Mouse (Mus musculus) brown adipose tissue, adult 24 weeks (tissue): ENCODE measurements at regions not wholly inside any gene's neighbourhood (a gene's known extent, or its start where the extent isn't known, plus 50 kb on each side); places are given as distances from the start of the nearest gene placed in this dataset.

Source experiments
- H3K27ac ChIP-seq: fragments of 200-500 bp; replicated peaks from 2 replicates; pipeline ENCODE4 v1.5.1; 2012; ENCODE audit warnings: low read depth, mild to moderate bottlenecking, low read length
- H3K4me1 ChIP-seq: fragments of 200-500 bp; 2 replicates; pipeline ENCODE4 v1.6.1; 2012; ENCODE audit warnings: low read length, mixed read lengths; ENCODE audit not compliant: control insufficient read depth, insufficient read depth, insufficient read length
- H3K4me3 ChIP-seq: fragments of 200-500 bp; 2 replicates; pipeline ENCODE4 v1.5.1; 2012; ENCODE audit warnings: low read depth, mild to moderate bottlenecking, low read length, moderate library complexity; ENCODE audit not compliant: insufficient read depth

DNA sequence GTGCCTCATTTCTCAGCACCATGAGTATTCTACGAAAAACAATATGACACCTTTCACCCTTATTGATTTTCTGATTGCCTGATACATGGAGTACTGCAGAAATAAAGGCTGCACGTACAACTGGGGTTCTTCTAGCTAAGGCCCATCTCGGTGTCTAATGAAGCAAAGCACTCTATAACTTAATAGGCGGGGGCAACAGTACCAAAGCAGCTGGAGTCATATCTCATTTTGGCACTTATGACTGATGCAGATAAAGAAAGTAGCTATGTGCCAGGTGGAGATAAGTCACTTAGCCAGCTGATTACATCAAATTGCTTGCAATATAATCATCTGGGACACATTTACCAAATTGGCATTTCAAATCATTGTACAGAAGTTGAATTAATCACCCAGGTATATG lies 73.0 kb upstream of the Lin7a start:
- no peaks in the 10 kb centered on the region for H3K4me1 ChIP-seq
- no peak overlapping the region for H3K4me3 ChIP-seq
- no peak overlapping the region for H3K27ac ChIP-seq

DNA sequence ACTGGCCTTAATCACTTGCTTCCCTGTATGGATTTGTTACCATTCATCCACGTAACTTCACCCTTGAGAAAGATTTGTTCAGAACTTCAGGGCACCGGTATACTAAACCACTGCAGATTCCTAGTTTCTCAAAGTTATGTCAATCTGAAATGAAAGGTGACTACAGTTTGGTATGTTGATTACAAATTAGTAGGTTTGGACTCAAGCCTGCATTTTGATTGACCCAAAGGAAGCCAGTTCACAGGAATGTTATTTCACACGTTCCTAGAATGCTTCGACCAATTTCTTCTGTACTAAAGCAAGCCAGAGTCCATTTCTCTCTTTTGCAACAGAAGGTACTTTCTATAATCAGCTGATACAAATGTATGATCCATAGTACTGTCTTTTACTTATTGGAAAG lies 70.4 kb upstream of the Lin7a start:
- Histone ChIP-seq H3K4me3 (no peak overlapping the region), H3K27ac (no peak overlapping the region), H3K4me1 (no peaks in the 10 kb centered on the region)

DNA sequence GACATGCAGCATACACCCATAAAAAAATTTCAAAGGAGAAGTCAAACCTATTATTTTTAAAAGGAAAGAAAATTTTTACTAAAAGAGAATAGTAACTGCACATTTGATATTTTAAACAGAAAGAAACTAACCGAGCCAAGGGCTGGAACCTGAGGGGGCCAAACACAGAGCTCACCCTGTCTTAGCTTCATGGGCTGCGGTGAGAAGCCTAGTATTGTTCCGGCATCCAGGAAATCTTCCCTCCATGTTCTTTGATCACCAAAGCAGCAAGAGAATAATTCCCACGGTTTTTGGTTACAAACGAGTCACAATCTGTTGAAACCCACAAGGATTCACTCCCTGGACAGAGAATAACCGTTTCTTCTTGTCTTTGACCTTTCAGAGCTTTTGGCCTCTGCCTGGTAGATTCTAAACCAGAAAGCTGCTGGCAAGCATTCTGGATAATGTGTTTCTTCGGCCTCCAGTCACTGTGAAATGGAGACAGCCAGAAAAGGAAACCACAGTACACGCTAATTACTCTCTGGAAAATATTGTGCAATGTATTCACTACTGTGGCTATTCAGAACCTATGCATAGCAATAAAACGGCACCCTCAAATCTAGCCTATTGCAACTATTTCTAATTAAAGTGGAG lies 66.3 kb upstream of the Lin7a start:
- H3K4me3 ChIP-seq = peak overlapping the region; percentile 5; the same call in 1 of the 2 replicates
- no peaks in the 10 kb centered on the region for H3K4me1 ChIP-seq
- H3K27ac ChIP-seq = no peak overlapping the region

DNA sequence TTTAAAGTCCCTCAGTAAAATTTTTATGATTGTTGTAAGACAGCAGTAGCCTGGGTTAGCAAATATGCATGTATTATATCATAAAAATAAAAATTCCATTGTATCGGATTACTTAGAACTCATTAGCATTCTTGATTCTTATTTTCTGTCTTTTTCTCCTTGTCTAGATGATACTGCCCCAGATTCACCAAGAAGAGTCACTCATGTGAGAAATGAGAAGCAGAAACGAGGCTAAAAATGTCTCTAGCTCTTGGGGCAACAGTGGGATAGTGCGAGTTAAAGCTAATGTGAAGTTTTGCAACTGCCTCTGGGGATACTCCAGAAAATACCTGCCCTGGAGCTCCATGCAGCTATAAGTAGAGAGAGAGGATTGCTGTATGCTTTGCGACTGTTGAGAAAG lies 61.6 kb upstream of the Lin7a start:
- H3K27ac ChIP-seq = no peak overlapping the region
- H3K4me1 ChIP-seq = no peaks in the 10 kb centered on the region
- no peak overlapping the region for H3K4me3 ChIP-seq

DNA sequence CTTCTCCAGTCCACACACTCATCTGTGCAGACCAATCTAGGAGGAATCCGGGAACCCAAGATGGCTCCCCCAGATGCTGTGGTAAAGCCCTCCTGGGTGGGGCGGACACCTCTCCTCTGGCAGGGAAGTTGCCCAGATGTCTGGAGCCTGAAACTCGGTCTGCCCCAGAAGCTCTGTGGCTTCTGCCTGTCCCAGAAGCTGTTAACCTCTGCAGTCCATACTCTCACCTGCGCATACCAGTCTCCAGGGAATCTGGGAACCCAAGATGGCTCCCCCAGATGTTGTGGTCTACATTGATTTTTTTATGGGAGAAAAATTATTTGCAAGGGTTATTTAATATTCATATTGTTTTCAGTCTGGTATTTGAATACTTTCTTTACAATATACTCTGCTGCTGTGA lies 58.4 kb upstream of the Lin7a start:
- no peak overlapping the region for H3K4me3 ChIP-seq

DNA sequence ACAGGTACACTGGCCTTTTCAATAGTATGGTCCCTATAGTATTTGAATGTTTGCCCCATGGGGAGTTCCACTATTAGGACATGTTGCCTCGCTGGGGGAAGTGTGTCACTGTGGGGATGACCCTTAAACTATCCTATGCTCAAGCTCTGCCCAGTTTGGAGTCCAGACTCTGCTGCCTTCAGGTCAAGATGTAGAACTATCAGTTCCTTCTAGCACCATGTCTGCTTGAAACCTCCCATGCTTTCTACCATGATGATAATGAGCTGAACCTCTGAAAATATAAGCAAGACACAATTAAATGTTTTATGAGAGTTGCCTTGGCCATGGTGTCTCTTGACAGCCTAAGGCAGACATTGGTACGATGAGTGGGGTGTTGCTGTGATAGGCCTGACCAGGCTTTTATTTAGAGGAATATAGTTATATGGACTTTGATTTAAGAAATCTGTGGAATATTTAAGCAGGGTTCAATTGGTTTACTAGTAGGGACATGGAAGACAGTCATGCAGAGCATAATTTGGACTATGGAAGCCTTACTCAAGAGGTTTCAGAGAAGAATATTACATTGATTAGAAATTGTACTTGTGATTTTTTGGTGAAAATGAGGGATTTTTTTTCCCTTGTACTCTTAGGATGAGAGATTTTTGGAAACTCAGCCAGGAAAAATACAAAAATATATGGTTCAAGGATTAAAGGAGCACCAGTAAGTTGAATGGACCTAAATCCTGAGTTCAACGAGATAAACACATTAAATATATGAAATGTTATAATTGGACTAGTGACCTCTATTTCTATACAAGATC lies 57.7 kb upstream of the Lin7a start:
- H3K4me1 ChIP-seq = no peaks in the 10 kb centered on the region
- H3K4me3 ChIP-seq = no peak overlapping the region
- no peak overlapping the region for H3K27ac ChIP-seq

More for the DNA sequence above, 58.4 kb upstream of the Lin7a start:
- H3K4me1 ChIP-seq = no peaks in the 10 kb centered on the region
- no peak overlapping the region for H3K27ac ChIP-seq

DNA sequence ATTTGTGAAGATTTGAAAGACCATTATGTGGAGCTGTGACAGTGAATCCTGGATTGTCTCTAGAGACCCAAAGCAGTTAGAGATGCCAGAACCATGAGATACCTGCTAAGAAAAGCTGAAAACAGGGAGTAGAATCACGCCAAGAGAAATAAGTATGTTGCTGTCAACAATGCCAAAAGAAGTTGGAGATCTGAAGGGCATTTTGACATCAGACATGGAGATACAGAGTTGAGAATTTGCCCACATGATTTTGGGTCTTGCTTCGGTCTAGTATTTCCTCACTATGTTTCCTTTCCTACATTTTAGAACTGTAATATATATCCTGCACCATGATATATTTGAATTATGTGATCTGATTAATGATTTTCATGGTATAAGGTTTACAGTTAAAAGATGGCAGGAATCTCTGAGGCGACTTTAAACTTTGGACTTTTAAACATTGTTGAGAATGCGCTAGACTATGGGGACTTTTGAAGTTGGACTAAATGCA lies 56.7 kb upstream of the Lin7a start:
- H3K4me1 ChIP-seq = no peaks in the 10 kb centered on the region
- H3K4me3 ChIP-seq = no peak overlapping the region
- H3K27ac ChIP-seq = no peak overlapping the region

DNA sequence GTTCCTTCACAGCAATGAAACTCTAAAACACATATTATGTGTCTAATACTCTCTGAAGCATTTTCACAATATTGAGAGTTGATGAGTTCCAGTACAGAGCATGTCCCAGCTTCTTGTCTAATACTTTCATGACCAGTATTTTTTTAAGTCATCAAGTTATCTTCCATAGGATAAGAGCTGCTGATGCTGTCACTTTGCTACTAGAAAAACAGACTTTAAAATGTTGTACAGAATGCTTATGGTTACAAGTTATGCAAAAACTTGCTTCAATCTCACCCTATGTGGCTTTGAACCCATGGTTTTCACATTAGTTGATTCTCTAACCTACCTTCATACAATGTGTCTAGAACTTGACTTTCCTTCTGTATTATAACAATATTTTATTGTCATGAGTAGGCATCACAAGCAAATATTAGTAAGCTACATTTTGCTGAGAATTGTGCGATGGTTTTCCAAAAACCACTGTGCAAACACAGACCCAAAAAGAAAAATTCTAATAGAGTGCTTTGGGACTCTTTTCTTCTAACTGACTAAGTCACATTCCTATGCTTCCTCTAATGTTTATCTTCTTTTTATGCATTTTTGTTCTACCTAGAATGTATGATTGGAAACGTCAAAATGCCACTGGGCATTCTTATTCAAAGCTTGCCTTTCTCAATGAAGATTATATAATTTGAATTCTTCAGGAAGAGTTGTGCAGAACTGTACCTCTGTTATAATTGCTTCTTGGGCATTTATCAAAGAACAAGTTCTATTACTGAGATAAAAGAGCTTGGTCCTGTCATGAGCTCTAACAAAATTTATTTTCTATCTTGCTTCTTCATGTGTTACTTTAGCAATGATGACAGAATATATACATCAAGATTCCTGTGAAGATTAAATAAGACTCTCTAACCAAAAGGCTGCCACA lies 55.6 kb upstream of the Lin7a start:
- Histone ChIP-seq H3K4me3 (no peak overlapping the region), H3K27ac (no peak overlapping the region), H3K4me1 (no peaks in the 10 kb centered on the region)

DNA sequence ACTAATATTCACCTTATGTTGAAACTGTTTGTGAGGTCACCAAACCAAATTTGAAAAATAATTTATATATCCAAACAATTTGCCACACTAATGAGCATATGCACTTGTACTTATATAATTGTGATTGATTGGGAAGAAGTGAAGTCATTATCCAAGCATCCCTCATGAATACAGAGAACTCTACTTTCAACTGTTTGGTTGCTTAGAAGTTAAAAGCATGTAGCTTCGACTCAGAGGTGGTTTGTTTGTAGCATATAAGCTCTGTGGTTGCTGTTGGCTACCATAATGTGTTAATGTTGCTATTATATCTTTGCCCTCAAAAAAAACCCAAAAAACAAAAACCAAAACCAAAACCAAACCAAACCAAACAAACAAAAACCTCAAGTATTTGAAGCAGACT lies 54.7 kb upstream of the Lin7a start:
- Histone ChIP-seq H3K4me3 (no peak overlapping the region), H3K27ac (no peak overlapping the region)

DNA sequence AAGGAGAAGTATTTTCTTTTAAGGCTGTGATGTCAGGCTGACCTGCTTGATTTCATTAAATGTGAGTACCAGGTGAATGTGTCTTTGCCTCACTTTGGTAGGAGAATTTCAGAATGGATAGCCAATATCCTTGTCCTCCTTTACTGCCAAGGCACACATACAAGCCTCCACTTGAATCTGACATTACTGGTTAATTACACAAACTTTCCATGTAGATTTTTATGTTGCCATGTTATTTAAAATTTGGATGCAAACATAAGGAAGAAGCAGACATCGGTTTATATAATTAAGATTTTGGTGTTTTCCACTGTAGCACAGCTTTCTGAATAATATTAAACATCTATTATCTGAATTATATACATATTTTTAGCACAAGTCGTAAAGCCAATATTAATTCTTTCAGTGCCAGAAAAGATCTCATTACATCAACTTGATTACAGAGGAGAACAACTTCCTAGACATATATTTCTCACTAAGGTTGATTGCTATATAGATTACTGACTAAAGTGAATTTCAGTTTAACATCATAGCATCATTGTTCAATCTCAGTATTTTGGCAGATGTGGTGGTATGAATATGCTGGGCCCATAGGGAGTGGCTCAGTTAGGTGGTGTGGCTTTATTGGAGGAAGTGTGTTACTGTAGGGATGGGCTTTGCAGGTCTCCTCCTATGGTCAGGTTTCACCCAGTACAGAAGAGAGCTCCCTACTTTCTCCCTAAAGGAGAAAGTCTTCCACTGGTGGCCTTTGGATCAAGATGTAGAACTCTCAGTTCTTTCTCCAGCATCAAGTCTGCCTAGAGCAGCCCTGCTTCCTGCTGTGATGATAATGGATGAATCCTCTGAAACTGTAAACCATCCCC lies 53.9 kb upstream of the Lin7a start:
- Histone ChIP-seq H3K4me3 (no peak overlapping the region), H3K27ac (no peak overlapping the region), H3K4me1 (no peaks in the 10 kb centered on the region)

More for the DNA sequence above, 54.7 kb upstream of the Lin7a start:
- no peaks in the 10 kb centered on the region for H3K4me1 ChIP-seq

DNA sequence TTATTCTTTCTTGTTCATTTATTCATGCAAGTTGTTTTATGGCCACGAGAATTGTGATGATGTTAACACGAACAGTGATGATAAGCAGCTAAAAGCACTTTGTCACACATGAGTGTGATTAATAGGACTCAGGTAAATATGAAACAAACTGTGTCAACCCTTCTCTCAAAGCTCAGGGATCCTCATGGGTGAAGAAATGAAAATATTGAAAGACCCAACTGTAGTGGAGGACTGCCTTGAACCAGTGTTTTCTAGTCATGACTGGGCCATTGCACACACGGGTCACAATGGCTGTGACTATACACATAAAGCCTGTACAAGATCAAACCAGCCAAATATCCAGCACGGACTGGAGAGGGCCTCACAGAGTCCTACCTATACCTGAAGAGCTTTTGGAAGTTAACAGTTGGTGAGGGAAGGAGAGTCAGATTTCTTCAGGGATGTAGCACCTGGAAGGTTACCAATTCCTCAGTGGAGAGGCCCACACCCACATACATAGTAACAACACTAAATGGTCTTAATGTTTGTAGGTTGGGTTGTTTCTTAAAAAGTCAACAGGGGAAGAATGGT lies 52.5 kb upstream of the Lin7a start:
- Histone ChIP-seq H3K4me3 (no peak overlapping the region), H3K4me1 (no peaks in the 10 kb centered on the region), H3K27ac (no peak overlapping the region)

DNA sequence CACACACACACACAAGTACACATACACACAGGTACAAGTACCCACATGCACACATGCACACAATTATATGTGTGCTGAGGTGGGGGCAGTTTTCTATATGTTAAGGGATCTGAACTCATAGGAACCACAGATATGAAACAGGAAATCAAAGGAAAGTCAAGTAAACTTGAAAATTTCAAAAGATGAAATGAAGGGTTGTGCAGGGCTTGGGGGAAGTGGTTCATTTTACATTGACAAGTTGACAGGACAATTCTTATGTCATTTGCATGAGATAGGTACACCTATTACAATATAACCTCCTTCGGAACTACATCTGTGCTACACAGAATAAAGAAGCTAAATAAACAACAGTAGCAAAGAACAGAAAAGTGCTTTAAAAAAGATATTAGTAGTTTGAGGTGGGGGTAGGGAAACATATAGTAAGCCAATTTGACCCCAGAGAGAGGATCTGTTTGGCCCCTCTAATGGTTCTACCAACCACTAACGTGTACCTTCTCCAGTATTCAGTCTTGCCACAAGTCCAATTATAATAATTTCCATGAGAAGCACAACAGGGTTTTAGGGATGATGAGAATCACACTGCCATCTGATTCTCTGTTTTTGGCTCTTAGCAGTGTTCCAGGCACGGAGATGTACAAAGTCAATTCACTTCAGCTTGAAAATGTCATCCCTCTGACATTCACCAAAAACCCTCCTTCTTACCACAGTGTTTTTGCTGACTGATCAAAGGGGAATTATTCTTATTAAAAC lies 51.7 kb upstream of the Lin7a start:
- H3K4me1 ChIP-seq = no peaks in the 10 kb centered on the region
- no peak overlapping the region for H3K27ac ChIP-seq
- H3K4me3 ChIP-seq = no peak overlapping the region

DNA sequence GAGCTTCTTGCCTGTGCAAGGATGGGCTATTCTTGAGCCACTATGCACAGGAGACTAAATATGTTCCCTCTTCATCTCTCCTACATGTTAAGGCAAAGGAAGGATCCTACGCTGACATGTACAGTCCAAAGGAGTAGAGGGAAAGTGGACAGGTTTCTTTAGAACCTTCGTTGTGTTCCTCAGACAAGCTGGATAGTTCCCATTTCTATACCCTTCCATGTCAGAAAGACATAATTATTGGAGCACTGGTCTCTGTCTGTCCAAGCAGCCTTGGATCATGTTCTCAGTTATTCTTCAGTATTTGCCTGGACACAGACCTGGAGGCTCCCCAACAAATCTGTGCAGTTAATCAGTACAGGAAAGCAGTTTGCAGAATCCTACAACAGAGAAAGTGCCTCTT lies 51.0 kb upstream of the Lin7a start:
- H3K27ac ChIP-seq = no peak overlapping the region
- no peak overlapping the region for H3K4me3 ChIP-seq
- no peaks in the 10 kb centered on the region for H3K4me1 ChIP-seq
